Mouse (Mus musculus) forebrain, embryonic 12.5 days (tissue): Measurements from ENCODE around the gene Bet1l. TPM values are rescaled to one million over a fixed set of nuclear protein-coding genes. Genes with fewer than 3 reads are reported as not detected.
"Not testable (repeated sequence)": the region's sequence is repeated elsewhere in the genome, so short reads cannot be mapped to it uniquely, and the experiment has no call there.

Experiments
- ATAC-seq: fragments of 200-750 bp; cut with Nextera tagmentation; 2 replicates; pipeline ENCODE4 v1.8.0; 2017; ENCODE audit warnings: moderate TSS enrichment; ENCODE audit not compliant: low FRiP score
- H3K27ac ChIP-seq: fragments of 300-500 bp; sonication (generic); 2 replicates; pipeline ENCODE4 v1.5.1; 2016; ENCODE audit warnings: mild to moderate bottlenecking
- H3K27me3 ChIP-seq: fragments of 300-500 bp; sonication (generic); 2 replicates; pipeline ENCODE4 v1.6.1; 2016; ENCODE audit warnings: mild to moderate bottlenecking
- H3K36me3 ChIP-seq: fragments of 300-500 bp; sonication (generic); replicated peaks from 2 replicates; pipeline ENCODE4 v1.6.1; 2016; ENCODE audit warnings: mild to moderate bottlenecking
- H3K4me1 ChIP-seq: fragments of 300-500 bp; sonication (generic); 2 replicates; pipeline ENCODE4 v1.6.1; 2016
- H3K4me2 ChIP-seq: fragments of 300-500 bp; sonication (generic); 2 replicates; pipeline ENCODE4 v1.6.1; 2016; ENCODE audit warnings: mild to moderate bottlenecking, moderate library complexity
- H3K4me3 ChIP-seq: fragments of 300-500 bp; sonication (generic); replicated peaks from 2 replicates; pipeline ENCODE4 v1.5.1; 2016; ENCODE audit warnings: mild to moderate bottlenecking
- H3K9ac ChIP-seq: fragments of 300-500 bp; sonication (generic); 2 replicates; pipeline ENCODE4 v1.6.1; 2016; ENCODE audit warnings: mild to moderate bottlenecking
- H3K9me3 ChIP-seq: fragments of 300-500 bp; sonication (generic); 2 replicates; pipeline ENCODE4 v1.6.1; 2016
- WGBS: fragments of 180-500 bp; shearing (Covaris S2); methylation state at CpG from one replicate; pipeline ENCODE4 v1.1.7; 2016; 5-methylcytosine and 5-hydroxymethylcytosine counted together
- polyA plus RNA-seq: library from polyadenylated mRNA; unstranded; fragments of >200 nt; fragmentation: Nextera tagmentation; extraction: Ambion mirVana; gene quantifications from 2 replicates; pipeline ENCODE4 v1.2.1, GENCODE M21; 2016

The Bet1l gene
- 27.6 and 27.8 TPM in 2 replicates for polyA plus RNA-seq

GRCm38 (mm10) chr7:140857550-140858505 is at the start of gene Bet1l:
TSS of gene Bet1l (minus strand) at chr7:140857577.
- peak within 1 kb of the TSS; percentile 89 for H3K27ac ChIP-seq
- H3K36me3 ChIP-seq = peaks cover 60% of the 10 kb centered on the region
- H3K4me2 ChIP-seq = peak within 1 kb of the TSS; percentile 97
- H3K9ac ChIP-seq = peak within 1 kb of the TSS; percentile 90
- 39% methylated on average over 40 of the region's 40 CpGs for WGBS
- H3K9me3 ChIP-seq = no peaks in the 10 kb centered on the region
- H3K4me1 ChIP-seq = peaks cover 32% of the 10 kb centered on the region
- ATAC-seq = peak; percentile 57
- H3K4me3 ChIP-seq = peak within 1 kb of the TSS; percentile 78
- H3K27me3 ChIP-seq = no peaks in the 10 kb centered on the region

GRCm38 (mm10) chr7:140907131-140907530 is 49.8 kb upstream of the Bet1l start:
- Histone ChIP-seq H3K9ac (no peak overlapping the region), H3K4me2 (no peak overlapping the region), H3K36me3 (no peaks in the 10 kb centered on the region), H3K4me3 (no peak overlapping the region), H3K9me3 (no peaks in the 10 kb centered on the region), H3K4me1 (peaks cover 4% of the 10 kb centered on the region; the same call in 1 of the 2 replicates), H3K27me3 (no peaks in the 10 kb centered on the region), H3K27ac (no peak overlapping the region)
- WGBS = 87% methylated on average over 13 of the region's 13 CpGs
- ATAC-seq = no peak

- WGBS = 94% methylated on average over 2 of the region's 2 CpGs
- Histone ChIP-seq H3K4me1 (peaks cover 4% of the 10 kb centered on the region; the same call in 1 of the 2 replicates), H3K27ac (no peak overlapping the region), H3K4me3 (no peak overlapping the region), H3K9me3 (no peaks in the 10 kb centered on the region), H3K4me2 (no peak overlapping the region), H3K36me3 (no peaks in the 10 kb centered on the region), H3K27me3 (no peaks in the 10 kb centered on the region), H3K9ac (no peak overlapping the region)
- ATAC-seq = no peak
These were observed 48.3 kb upstream of the Bet1l start for GRCm38 (mm10) chr7:140905642-140906081.

GRCm38 (mm10) chr7:140903212-140903611 is 45.8 kb upstream of the Bet1l start:
- Histone ChIP-seq H3K9me3 (no peaks in the 10 kb centered on the region), H3K4me2 (no peak overlapping the region), H3K4me3 (no peak overlapping the region), H3K4me1 (no peaks in the 10 kb centered on the region), H3K36me3 (peaks cover 13% of the 10 kb centered on the region), H3K27me3 (no peaks in the 10 kb centered on the region), H3K27ac (no peak overlapping the region), H3K9ac (no peak overlapping the region)
- peak; percentile 46; the same call in 1 of the 2 replicates for ATAC-seq
- WGBS = 24% methylated on average over 13 of the region's 13 CpGs

GRCm38 (mm10) chr7:140902036-140902875 is 44.9 kb upstream of the Bet1l start:
- peaks cover 22% of the 10 kb centered on the region for H3K36me3 ChIP-seq
- no peaks in the 10 kb centered on the region for H3K4me1 ChIP-seq
- ATAC-seq = no peak
- H3K4me3 ChIP-seq = no peak overlapping the region
- no peak overlapping the region for H3K9ac ChIP-seq
- H3K4me2 ChIP-seq = no peak overlapping the region
- 71% methylated on average over 15 of the region's 15 CpGs for WGBS
- H3K9me3 ChIP-seq = no peaks in the 10 kb centered on the region
- no peaks in the 10 kb centered on the region for H3K27me3 ChIP-seq
- H3K27ac ChIP-seq = no peak overlapping the region

GRCm38 (mm10) chr7:140900220-140900619 is 42.8 kb upstream of the Bet1l start, which contains the start of gene Cox8b:
TSS of gene Cox8b (minus strand) at chr7:140900446.
- H3K4me2 ChIP-seq = no peak within 1 kb of the TSS
- WGBS = 87% methylated on average over 10 of the region's 10 CpGs
- no peak within 1 kb of the TSS for H3K27ac ChIP-seq
- H3K4me3 ChIP-seq = no peak within 1 kb of the TSS
- no peaks in the 10 kb centered on the region for H3K27me3 ChIP-seq
- no peak for ATAC-seq
- H3K4me1 ChIP-seq = no peaks in the 10 kb centered on the region
- H3K36me3 ChIP-seq = peaks cover 39% of the 10 kb centered on the region
- H3K9me3 ChIP-seq = no peaks in the 10 kb centered on the region
- H3K9ac ChIP-seq = no peak within 1 kb of the TSS

- H3K4me2 ChIP-seq = no peak overlapping the region
- no peaks in the 10 kb centered on the region for H3K9me3 ChIP-seq
- peaks cover 48% of the 10 kb centered on the region for H3K36me3 ChIP-seq
- H3K27ac ChIP-seq = no peak overlapping the region
- no peak overlapping the region for H3K4me3 ChIP-seq
- 85% methylated on average over 3 of the region's 3 CpGs for WGBS
- no peak for ATAC-seq
- no peaks in the 10 kb centered on the region for H3K27me3 ChIP-seq
- H3K9ac ChIP-seq = no peak overlapping the region
- no peaks in the 10 kb centered on the region for H3K4me1 ChIP-seq
These were observed 41.7 kb upstream of the Bet1l start for GRCm38 (mm10) chr7:140899121-140899520.

GRCm38 (mm10) chr7:140897863-140898262 is 40.5 kb upstream of the Bet1l start:
- Histone ChIP-seq H3K9me3 (no peaks in the 10 kb centered on the region), H3K9ac (no peak overlapping the region), H3K4me1 (no peaks in the 10 kb centered on the region), H3K27ac (no peak overlapping the region), H3K27me3 (no peaks in the 10 kb centered on the region), H3K36me3 (peaks cover 60% of the 10 kb centered on the region), H3K4me3 (no peak overlapping the region), H3K4me2 (no peak overlapping the region)
- 91% methylated on average over 7 of the region's 7 CpGs for WGBS
- no peak for ATAC-seq

- H3K9ac ChIP-seq = no peak overlapping the region
- H3K36me3 ChIP-seq = peaks cover 80% of the 10 kb centered on the region
- H3K9me3 ChIP-seq = no peaks in the 10 kb centered on the region
- no peak overlapping the region for H3K27ac ChIP-seq
- no peak overlapping the region for H3K4me2 ChIP-seq
- WGBS = 94% methylated on average over 3 of the region's 3 CpGs
- no peaks in the 10 kb centered on the region for H3K4me1 ChIP-seq
- no peak for ATAC-seq
- no peak overlapping the region for H3K4me3 ChIP-seq
- H3K27me3 ChIP-seq = no peaks in the 10 kb centered on the region
These were observed 37.2 kb upstream of the Bet1l start for GRCm38 (mm10) chr7:140894611-140895010.

- ATAC-seq = no peak
- H3K27me3 ChIP-seq = no peaks in the 10 kb centered on the region
- peaks cover 81% of the 10 kb centered on the region for H3K36me3 ChIP-seq
- no peak overlapping the region for H3K4me3 ChIP-seq
- H3K9ac ChIP-seq = no peak overlapping the region
- WGBS = 90% methylated on average over 7 of the region's 7 CpGs
- no peak overlapping the region for H3K4me2 ChIP-seq
- no peak overlapping the region for H3K27ac ChIP-seq
- no peaks in the 10 kb centered on the region for H3K9me3 ChIP-seq
- no peaks in the 10 kb centered on the region for H3K4me1 ChIP-seq
These were observed 36.7 kb upstream of the Bet1l start for GRCm38 (mm10) chr7:140894031-140894430.

- 96% methylated on average over 16 of the region's 16 CpGs for WGBS
- not testable (repeated sequence) for H3K27me3 ChIP-seq, ATAC-seq, H3K4me2 ChIP-seq, H3K9me3 ChIP-seq, H3K9ac ChIP-seq, H3K4me1 ChIP-seq, H3K27ac ChIP-seq, H3K4me3 ChIP-seq
- H3K36me3 ChIP-seq = peaks cover 78% of the 10 kb centered on the region
These were observed 33.3 kb upstream of the Bet1l start for GRCm38 (mm10) chr7:140890636-140891035.

- under 1% methylated on average over 12 of the region's 12 CpGs for WGBS
- no peaks in the 10 kb centered on the region for H3K9me3 ChIP-seq
- H3K4me3 ChIP-seq = peak overlapping the region; percentile 95
- H3K9ac ChIP-seq = peak overlapping the region; percentile 83
- H3K4me2 ChIP-seq = peak overlapping the region; percentile 66
- no peaks in the 10 kb centered on the region for H3K27me3 ChIP-seq
- ATAC-seq = peak; percentile 73
- H3K27ac ChIP-seq = peak overlapping the region; percentile 69
- H3K4me1 ChIP-seq = peaks cover 17% of the 10 kb centered on the region
- H3K36me3 ChIP-seq = peaks cover 21% of the 10 kb centered on the region
These were observed 25.1 kb upstream of the Bet1l start for GRCm38 (mm10) chr7:140882469-140882803.
